Mouse (Mus musculus) ES-Bruce4 (cell line): Measurements from ENCODE around the gene Cd9. TPM values are rescaled to one million over a fixed set of nuclear protein-coding genes. Genes with fewer than 3 reads are reported as not detected.

Experiments
- H3K27ac ChIP-seq: 2 replicates; pipeline ENCODE4 v1.5.1; 2012; ENCODE audit warnings: low read length, inconsistent platforms; ENCODE audit not compliant: insufficient read depth
- H3K27me3 ChIP-seq: 2 replicates; pipeline ENCODE4 v1.6.1; 2012; ENCODE audit warnings: mild to moderate bottlenecking, low read length, inconsistent platforms; ENCODE audit not compliant: control insufficient read depth, poor library complexity, insufficient read depth, severe bottlenecking
- H3K36me3 ChIP-seq: 2 replicates; pipeline ENCODE4 v1.6.1; 2012; ENCODE audit warnings: inconsistent platforms, mild to moderate bottlenecking, low read length, moderate library complexity; ENCODE audit not compliant: control insufficient read depth, poor library complexity, insufficient read depth, severe bottlenecking
- H3K4me1 ChIP-seq: one replicate; pipeline ENCODE4 v1.8.1; 2011; ENCODE audit warnings: low read length; ENCODE audit not compliant: control insufficient read depth, insufficient read depth
- H3K4me3 ChIP-seq: 2 replicates; pipeline ENCODE4 v1.5.1; 2011; ENCODE audit warnings: low read depth, mild to moderate bottlenecking, low read length
- H3K9ac ChIP-seq: 2 replicates; pipeline ENCODE4 v1.6.1; 2012; ENCODE audit warnings: low read depth, mild to moderate bottlenecking, inconsistent platforms; ENCODE audit not compliant: poor library complexity, severe bottlenecking
- H3K9me3 ChIP-seq: replicated peaks from 2 replicates; pipeline ENCODE4 v1.6.1; 2012; ENCODE audit warnings: mild to moderate bottlenecking, low read length, inconsistent platforms; ENCODE audit not compliant: control insufficient read depth, poor library complexity, insufficient read depth, severe bottlenecking
- CTCF ChIP-seq: IDR thresholded peaks from one replicate; pipeline ENCODE4 v1.8.1; 2011; ENCODE audit warnings: low read depth, low read length
- EP300 ChIP-seq: IDR thresholded peaks from 2 replicates; pipeline ENCODE4 v1.6.1; 2011; ENCODE audit warnings: low read depth, low read length; ENCODE audit not compliant: insufficient read depth
- POLR2A ChIP-seq: IDR thresholded peaks from one replicate; pipeline ENCODE4 v1.8.1; 2011; ENCODE audit warnings: low read length; ENCODE audit not compliant: insufficient read depth
- polyA plus RNA-seq: library from polyadenylated mRNA; stranded (reverse); fragments of >200 nt; gene quantifications from 2 replicates; pipeline ENCODE4 v1.2.4, GENCODE M21; 2011; ENCODE audit warnings: low read depth; ENCODE audit not compliant: missing spikeins, insufficient read depth, insufficient read length

Cd9 gene
- polyA plus RNA-seq = 417 and 439 TPM in 2 replicates

DNA sequence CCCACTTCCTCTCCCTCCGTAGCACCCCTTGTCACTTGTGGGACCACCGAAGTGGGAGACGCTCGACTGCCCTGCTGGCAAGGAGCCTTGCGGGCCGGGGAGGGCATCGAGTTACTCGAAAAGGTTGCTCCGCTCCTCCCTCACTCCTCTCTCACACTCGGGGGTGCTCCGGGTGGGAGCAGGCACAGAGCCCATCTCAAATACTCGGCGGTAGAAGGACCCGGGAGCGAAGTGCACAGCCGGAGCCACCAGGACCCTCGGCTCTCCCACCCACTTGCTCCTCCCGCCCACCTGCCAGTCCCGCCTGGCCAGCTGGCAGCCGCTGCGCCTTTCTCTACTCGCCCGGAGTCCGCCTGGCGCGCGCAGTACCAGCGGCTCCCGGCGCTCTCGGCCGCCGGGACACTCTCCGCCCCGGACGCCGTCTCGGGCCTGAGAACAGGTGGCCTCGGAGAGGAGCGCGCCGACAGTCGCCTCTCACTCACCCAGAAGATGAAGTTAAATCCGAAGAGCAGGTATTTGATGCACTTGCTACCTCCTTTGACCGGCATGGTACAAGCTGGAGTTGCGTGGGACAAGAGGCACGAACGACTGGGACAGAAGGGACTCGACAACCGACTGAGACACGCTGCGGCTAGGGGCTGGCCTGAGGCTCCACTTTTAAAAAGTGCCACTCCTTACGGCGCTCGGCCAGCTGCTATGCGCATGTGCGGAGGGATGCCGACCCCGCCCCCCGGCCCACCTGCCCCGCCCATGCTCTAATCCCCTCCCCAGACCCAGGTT, at the start of gene Cd9:
Cd9 (minus strand) TSS at position 700 of the 780 bp plus-strand sequence.
- no peaks in the 10 kb centered on the region for H3K27me3 ChIP-seq

DNA sequence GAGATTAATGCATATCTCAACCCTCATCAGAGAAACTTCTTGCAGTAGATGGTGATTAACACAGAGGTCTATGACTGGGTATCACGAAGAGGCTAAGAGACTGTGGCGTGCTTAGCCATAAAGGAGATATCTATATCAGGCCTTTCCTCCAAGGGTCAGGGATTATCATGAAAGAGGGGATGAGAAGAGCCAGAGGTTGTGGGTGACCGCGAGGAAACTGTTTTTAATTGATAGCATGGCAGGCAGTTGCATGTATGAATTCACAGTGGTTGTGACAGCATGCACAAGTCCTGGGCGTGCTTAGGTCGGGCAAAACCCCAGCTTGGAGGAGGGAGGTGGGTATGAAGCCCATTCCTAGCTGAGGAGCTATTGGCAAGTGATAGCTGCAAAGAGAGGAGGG, 46.7 kb upstream of the Cd9 start:
- no peak overlapping the region for H3K27ac ChIP-seq
- H3K36me3 ChIP-seq = no peaks in the 10 kb centered on the region
- no peak overlapping the region for H3K9ac ChIP-seq
- H3K9me3 ChIP-seq = no peaks in the 10 kb centered on the region
- H3K4me3 ChIP-seq = no peak overlapping the region
- H3K4me1 ChIP-seq = peaks cover 4% of the 10 kb centered on the region
- TF ChIP-seq CTCF = no peak
- H3K27me3 ChIP-seq = no peaks in the 10 kb centered on the region

More for the DNA sequence above, at the start of gene Cd9:
- Histone ChIP-seq H3K9me3 (no peaks in the 10 kb centered on the region), H3K27ac (peak within 1 kb of the TSS; percentile 88), H3K36me3 (no peaks in the 10 kb centered on the region; the same call in 1 of the 2 replicates), H3K4me3 (peak within 1 kb of the TSS; percentile 99), H3K4me1 (peaks cover 2% of the 10 kb centered on the region), H3K9ac (peak within 1 kb of the TSS; percentile 92)
- TF ChIP-seq CTCF (no peak), EP300 (0 out of 2 replicates have a peak, but pooled peaks have one; percentile 25), POLR2A (peak; percentile 92)

DNA sequence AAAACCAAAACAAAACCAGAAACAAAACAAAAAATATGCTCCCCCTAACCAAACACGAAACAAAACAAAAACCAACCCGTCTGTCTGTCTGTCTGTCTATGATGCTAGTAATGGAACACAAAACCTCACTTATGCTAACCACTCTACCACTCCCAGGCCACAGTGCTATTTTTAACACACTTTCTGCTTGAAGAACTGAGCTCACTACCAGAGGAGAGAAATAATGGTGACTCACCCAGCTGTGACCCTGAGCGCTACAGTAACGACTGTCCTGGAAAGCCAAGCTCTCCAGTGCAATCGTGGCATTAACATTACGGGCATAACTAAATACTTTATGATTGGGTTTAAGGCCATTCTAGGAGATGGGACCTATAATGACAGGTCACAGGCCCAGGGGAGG, 46.2 kb upstream of the Cd9 start:
- H3K27ac ChIP-seq = no peak overlapping the region
- H3K9ac ChIP-seq = no peak overlapping the region
- peaks cover 4% of the 10 kb centered on the region for H3K4me1 ChIP-seq
- no peaks in the 10 kb centered on the region for H3K9me3 ChIP-seq
- TF ChIP-seq EP300 (no peak), CTCF (no peak), POLR2A (no peak)
- no peaks in the 10 kb centered on the region for H3K27me3 ChIP-seq
- H3K4me3 ChIP-seq = no peak overlapping the region
- no peaks in the 10 kb centered on the region for H3K36me3 ChIP-seq

DNA sequence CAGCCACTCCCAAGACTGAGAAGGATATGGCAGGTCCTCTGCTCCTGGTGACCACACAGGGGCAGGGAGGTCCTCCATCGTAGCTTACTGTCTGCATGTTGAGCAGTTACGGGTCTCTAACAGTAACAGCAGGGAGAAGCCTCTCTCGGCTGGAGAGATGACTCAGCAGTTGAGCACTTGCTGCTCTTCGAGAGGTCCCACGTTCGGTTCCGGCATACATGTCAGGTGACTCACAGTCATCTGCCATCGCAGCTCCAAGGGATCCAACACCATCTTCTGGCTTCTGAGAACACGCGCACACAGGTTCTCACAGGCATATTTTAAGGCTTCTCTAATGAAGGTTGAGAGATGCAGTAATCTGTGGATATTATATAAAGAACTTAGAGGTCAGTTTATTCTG, 45.6 kb upstream of the Cd9 start:
- Histone ChIP-seq H3K9me3 (no peaks in the 10 kb centered on the region), H3K27me3 (no peaks in the 10 kb centered on the region), H3K36me3 (no peaks in the 10 kb centered on the region), H3K4me1 (peaks cover 4% of the 10 kb centered on the region), H3K9ac (no peak overlapping the region), H3K4me3 (no peak overlapping the region), H3K27ac (no peak overlapping the region)
- TF ChIP-seq EP300 (peak; percentile 45; the same call in 1 of the 2 replicates), CTCF (no peak)

DNA sequence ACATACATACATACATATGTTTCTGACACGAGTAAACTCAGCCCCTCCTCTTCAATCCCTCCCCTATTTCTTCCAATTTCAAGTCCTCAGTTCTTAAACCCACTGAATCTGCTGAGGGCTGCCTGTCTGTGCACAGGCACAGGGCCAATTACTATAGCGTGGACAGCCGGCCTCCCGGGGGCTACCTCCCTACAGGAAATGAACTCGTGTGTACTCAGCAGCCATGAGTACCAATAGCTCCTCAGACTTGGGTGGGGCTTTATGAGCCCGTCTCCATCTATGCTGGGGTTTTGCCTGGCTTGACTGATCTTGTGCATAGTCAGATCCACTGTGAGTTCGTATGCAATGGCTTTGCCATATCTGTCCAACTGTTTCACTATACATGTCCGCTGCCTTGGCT, 44.8 kb upstream of the Cd9 start:
- H3K9ac ChIP-seq = no peak overlapping the region
- H3K36me3 ChIP-seq = no peaks in the 10 kb centered on the region
- TF ChIP-seq CTCF = no peak
- TF ChIP-seq EP300 = no peak
- TF ChIP-seq POLR2A = no peak
- peaks cover 4% of the 10 kb centered on the region for H3K4me1 ChIP-seq
- no peaks in the 10 kb centered on the region for H3K27me3 ChIP-seq
- no peaks in the 10 kb centered on the region for H3K9me3 ChIP-seq
- H3K4me3 ChIP-seq = no peak overlapping the region
- H3K27ac ChIP-seq = no peak overlapping the region

DNA sequence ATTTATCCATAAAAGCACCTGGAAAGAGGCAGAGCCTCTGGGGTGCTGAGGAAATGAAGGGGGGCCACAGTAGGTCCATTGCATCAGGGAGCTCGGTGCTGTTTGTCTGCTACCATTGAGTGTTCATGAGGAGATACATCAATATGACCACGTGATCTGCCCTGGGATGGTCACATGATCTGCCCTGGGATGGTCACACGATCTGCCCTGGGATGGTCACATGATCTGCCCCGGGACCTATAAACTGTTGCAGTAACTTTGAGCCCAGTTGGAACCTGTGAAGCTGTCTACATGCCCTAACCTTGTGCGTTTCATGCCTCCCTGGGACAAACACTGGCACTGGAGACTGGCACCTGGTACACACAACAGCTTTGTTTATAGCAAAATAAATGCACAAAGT, 43.9 kb upstream of the Cd9 start:
- Histone ChIP-seq H3K9ac (no peak overlapping the region), H3K36me3 (no peaks in the 10 kb centered on the region), H3K9me3 (no peaks in the 10 kb centered on the region), H3K4me3 (no peak overlapping the region), H3K4me1 (peaks cover 4% of the 10 kb centered on the region), H3K27me3 (no peaks in the 10 kb centered on the region), H3K27ac (no peak overlapping the region)
- no peak for TF ChIP-seq CTCF
